22 mouse cellular contexts compared by ENCODE assay signal in genomic region chr11:11943240-11944081, GRCm38 (mm10). TPM values are rescaled to one million over a fixed set of nuclear protein-coding genes. Genes with fewer than 3 reads are reported as not detected.
DNase-seq lines count a peak whose midpoint lies in the region; ATAC-seq and TF ChIP-seq lines count a peak whose summit lies in the region.
"Had no signal": no experiment of that assay in that cellular context is flagged by ENCODE, and none has a peak within 500 bp of the region (broad histone marks: within the 10 kb centered on the region; RNA-seq: fewer than 3 reads in every experiment).

No protein-coding gene starts in this region.

- no peak overlapping the region for H3K4me2 ChIP-seq in heart, postnatal 0 days (ENCODE audit: low read depth, low read length)
- H3K4me2 ChIP-seq in stomach, embryonic 14.5 days (replicated peaks; ENCODE audit: low read depth, low read length): no peak overlapping the region
- no peak overlapping the region for H3K4me2 ChIP-seq in stomach, postnatal 0 days (replicated peaks; ENCODE audit: low read depth)
- H3K4me2 ChIP-seq: forebrain, embryonic 13.5 days; limb, embryonic 13.5 days; midbrain, embryonic 12.5 days; neural tube, embryonic 15.5 days had no signal

- no peak for TF ChIP-seq CTCF in heart, postnatal 0 days (IDR thresholded peaks at IDR 0.05; ENCODE audit: low read depth)
- TF ChIP-seq CTCF in stomach, postnatal 0 days (IDR thresholded peaks at IDR 0.05; ENCODE audit: low read depth): no peak
- TF ChIP-seq CTCF in cerebellum, adult 2 months (IDR thresholded peaks at IDR 0.05; ENCODE audit: borderline replicate concordance, insufficient read depth, low read depth, low read length): no peak

- ATAC-seq in heart, postnatal 0 days (ENCODE audit: insufficient read depth, low read depth): no peak
- no peak for ATAC-seq in stomach, embryonic 14.5 days (ENCODE audit: insufficient number of reproducible peaks, insufficient read depth, low FRiP score, low read depth)
- ATAC-seq in stomach, postnatal 0 days (ENCODE audit: low FRiP score, low TSS enrichment): no peak
- ATAC-seq: hindbrain, postnatal 0 days had no signal

- WGBS in heart, embryonic 10.5 days: 85% methylated on average over 13 of the region's 13 CpGs
- WGBS in heart, postnatal 0 days: 81% methylated on average over 13 of the region's 13 CpGs
- 88% methylated on average over 13 of the region's 13 CpGs for WGBS in stomach, embryonic 14.5 days
- WGBS in stomach, postnatal 0 days: 85% methylated on average over 13 of the region's 13 CpGs
- WGBS in cerebellum, adult 2 months: 87% methylated on average over 13 of the region's 13 CpGs

- H3K9ac ChIP-seq in heart, postnatal 0 days (replicated peaks; ENCODE audit: low read depth, low read length): no peak overlapping the region
- H3K9ac ChIP-seq in stomach, embryonic 14.5 days (replicated peaks; ENCODE audit: low read depth, low read length): no peak overlapping the region
- no peak overlapping the region for H3K9ac ChIP-seq in stomach, postnatal 0 days (ENCODE audit: low read length)
- H3K9ac ChIP-seq: forebrain, embryonic 13.5 days; limb, embryonic 13.5 days; liver, embryonic 14.5 days; midbrain, embryonic 12.5 days; neural tube, embryonic 15.5 days had no signal

- peaks cover 85% of the 10 kb centered on the region for H3K36me3 ChIP-seq in heart, embryonic 10.5 days
- H3K36me3 ChIP-seq in heart, postnatal 0 days (replicated peaks; ENCODE audit: control insufficient read depth, insufficient read depth, low read length): peaks cover 67% of the 10 kb centered on the region
- H3K36me3 ChIP-seq in stomach, embryonic 14.5 days (ENCODE audit: control insufficient read depth, insufficient read depth, low read length): peaks cover 61% of the 10 kb centered on the region
- H3K36me3 ChIP-seq in stomach, postnatal 0 days (ENCODE audit: control insufficient read depth, insufficient read depth, low read length): 0 out of 2 replicates have a peak, but pooled peaks cover 2% of the 10 kb centered on the region

- H3K4me3 ChIP-seq in heart, embryonic 10.5 days: no peak overlapping the region
- H3K4me3 ChIP-seq in heart, postnatal 0 days (ENCODE audit: low read depth, low read length): no peak overlapping the region
- no peak overlapping the region for H3K4me3 ChIP-seq in stomach, embryonic 14.5 days (ENCODE audit: low read depth, low read length)
- no peak overlapping the region for H3K4me3 ChIP-seq in stomach, postnatal 0 days (ENCODE audit: low read depth, low read length)
- H3K4me3 ChIP-seq in cerebellum, adult 2 months (replicated peaks; ENCODE audit: insufficient read depth, low read depth, low read length): no peak overlapping the region
- H3K4me3 ChIP-seq: forebrain, embryonic 13.5 days; layer of hippocampus, adult 2 months; limb, embryonic 13.5 days; midbrain, embryonic 12.5 days; neural tube, embryonic 15.5 days had no signal

- peak overlapping the region; percentile 77; the same call in 1 of the 2 replicates for H3K27ac ChIP-seq in heart, embryonic 10.5 days
- H3K27ac ChIP-seq in heart, postnatal 0 days (ENCODE audit: low read depth): 0 out of 2 replicates have a peak overlapping the region, but pooled peaks have one; percentile 23
- H3K27ac ChIP-seq in stomach, embryonic 14.5 days (ENCODE audit: low read length): peak overlapping the region; percentile 18; the same call in 1 of the 2 replicates
- no peak overlapping the region for H3K27ac ChIP-seq in stomach, postnatal 0 days (replicated peaks)
- no peak overlapping the region for H3K27ac ChIP-seq in cerebellum, adult 2 months (ENCODE audit: insufficient read depth, low read length)
- H3K27ac ChIP-seq: forebrain, embryonic 13.5 days; hindbrain, postnatal 0 days; layer of hippocampus, adult 2 months; liver, embryonic 14.5 days; midbrain, embryonic 12.5 days; neural tube, embryonic 15.5 days had no signal

- no peak for TF ChIP-seq EP300 in heart, postnatal 0 days (IDR thresholded peaks at IDR 0.05; ENCODE audit: low read depth)
- TF ChIP-seq EP300 in stomach, postnatal 0 days (optimal IDR thresholded peaks at IDR 0.05): no peak

- no peaks in the 10 kb centered on the region for H3K9me3 ChIP-seq in heart, embryonic 10.5 days
- H3K9me3 ChIP-seq in heart, postnatal 0 days (replicated peaks; ENCODE audit: control insufficient read depth, low read length): no peaks in the 10 kb centered on the region
- no peaks in the 10 kb centered on the region for H3K9me3 ChIP-seq in stomach, embryonic 14.5 days (ENCODE audit: control insufficient read depth, low read depth, low read length)
- no peaks in the 10 kb centered on the region for H3K9me3 ChIP-seq in stomach, postnatal 0 days (ENCODE audit: control insufficient read depth, low read length)
- H3K9me3 ChIP-seq: forebrain, embryonic 13.5 days; limb, embryonic 13.5 days; midbrain, embryonic 12.5 days; neural tube, embryonic 15.5 days had no signal

- no peaks in the 10 kb centered on the region for H3K27me3 ChIP-seq in heart, embryonic 10.5 days (ENCODE audit: insufficient read depth, poor library complexity, severe bottlenecking)
- H3K27me3 ChIP-seq in heart, postnatal 0 days (ENCODE audit: control insufficient read depth, insufficient read depth, low read length): no peaks in the 10 kb centered on the region
- H3K27me3 ChIP-seq in stomach, embryonic 14.5 days (ENCODE audit: control insufficient read depth, insufficient read depth, low read length): no peaks in the 10 kb centered on the region
- no peaks in the 10 kb centered on the region for H3K27me3 ChIP-seq in stomach, postnatal 0 days (ENCODE audit: control insufficient read depth, insufficient read depth, low read length)
- no peaks in the 10 kb centered on the region for H3K27me3 ChIP-seq in cerebellum, adult 2 months (ENCODE audit: control insufficient read depth, insufficient read depth, low read length)
- H3K27me3 ChIP-seq: limb, embryonic 13.5 days; midbrain, embryonic 12.5 days; neural tube, embryonic 15.5 days had no signal

- TF ChIP-seq POLR2A in cerebellum, adult 2 months (IDR thresholded peaks at IDR 0.05; ENCODE audit: borderline replicate concordance, insufficient read depth, low read length): no peak

- H3K4me1 ChIP-seq in heart, embryonic 10.5 days: peaks cover 15% of the 10 kb centered on the region
- H3K4me1 ChIP-seq in heart, postnatal 0 days (ENCODE audit: control insufficient read depth, insufficient read depth): peaks cover 28% of the 10 kb centered on the region
- H3K4me1 ChIP-seq in stomach, embryonic 14.5 days (ENCODE audit: control insufficient read depth, insufficient read depth, low read length): peaks cover 15% of the 10 kb centered on the region
- H3K4me1 ChIP-seq in stomach, postnatal 0 days (replicated peaks; ENCODE audit: control insufficient read depth, insufficient read depth): no peaks in the 10 kb centered on the region; the same call in none of the 2 replicates
- no peaks in the 10 kb centered on the region for H3K4me1 ChIP-seq in cerebellum, adult 2 months (ENCODE audit: control insufficient read depth, insufficient read depth, low read length)
- H3K4me1 ChIP-seq: neural tube, embryonic 15.5 days had no signal

- DNase-seq in heart, embryonic 10.5 days (ENCODE audit: low spot score): no peak
- DNase-seq in heart, adult 8-10 months (ENCODE audit: low spot score): no peak
- DNase-seq in heart, postnatal 0 days (ENCODE audit: low spot score): no peak
- no peak for DNase-seq in heart, postnatal 4 days
- no peak for DNase-seq in stomach, postnatal 0 days (ENCODE audit: low spot score)
- no peak for DNase-seq in cerebellum, adult 2 months
- no peak for DNase-seq in T-cell, adult 2 months (ENCODE audit: low spot score)
- DNase-seq: cerebellum, adult 11 months; cerebellum, postnatal 10 days; gastrocnemius, postnatal 36 days; layer of hippocampus, postnatal 36 days; right cerebral cortex, adult 18-20 months; thymus, adult 2 months had no signal

RNA-seq across cellular contexts. Expression of gene Ddc, which starts 45.5 kb away (rescaled TPM):
- 34.5 and 42.8 TPM in 2 replicates for polyA plus RNA-seq in heart, embryonic 10.5 days (2016; fragmentation: Nextera tagmentation; extraction: Ambion mirVana)
- total RNA-seq in heart, adult 8-10 months (2022): 1 to 10 TPM in 2 of 4 experiments, under 1 TPM in 2; 0.66 to 1.2 (median 0.93) TPM
- 248 and 309 TPM in 2 replicates for total RNA-seq in heart, postnatal 0 days (2014; rRNA removed; ENCODE audit: low replicate concordance)
- polyA plus RNA-seq in heart, postnatal 0 days (2015; fragmentation: Nextera tagmentation; extraction: Ambion mirVana): 129 and 140 TPM in 2 replicates
- total RNA-seq in heart, postnatal 4 days (2021): 10 to 100 TPM; 44.6 to 51.4 TPM
- polyA plus RNA-seq in stomach, embryonic 14.5 days (2014; fragmentation: Nextera tagmentation; extraction: Ambion mirVana): 36.7 and 47.2 TPM in 2 replicates
- 24.0 and 24.1 TPM in 2 replicates for polyA plus RNA-seq in stomach, postnatal 0 days (2015; fragmentation: Nextera tagmentation; extraction: Ambion mirVana)
- 11.0 and 13.1 TPM in 2 replicates for polyA plus RNA-seq in cerebellum, adult 2 months (2012; rRNA removed)
- total RNA-seq: hematopoietic stem cell, adult 5-6 weeks had no signal

Comparison
In these comparisons a context has a peak if more than half of its experiments do, and no peak if none do; other contexts are left out.
1. H3K27ac ChIP-seq: peak in heart, embryonic 10.5 days (single experiment), heart, postnatal 0 days (single experiment) and stomach, embryonic 14.5 days (single experiment); none in stomach, postnatal 0 days (single experiment) and cerebellum, adult 2 months (single experiment).